Mouse (Mus musculus): ENCODE data around the gene Get4.

Gene Get4

DNA sequence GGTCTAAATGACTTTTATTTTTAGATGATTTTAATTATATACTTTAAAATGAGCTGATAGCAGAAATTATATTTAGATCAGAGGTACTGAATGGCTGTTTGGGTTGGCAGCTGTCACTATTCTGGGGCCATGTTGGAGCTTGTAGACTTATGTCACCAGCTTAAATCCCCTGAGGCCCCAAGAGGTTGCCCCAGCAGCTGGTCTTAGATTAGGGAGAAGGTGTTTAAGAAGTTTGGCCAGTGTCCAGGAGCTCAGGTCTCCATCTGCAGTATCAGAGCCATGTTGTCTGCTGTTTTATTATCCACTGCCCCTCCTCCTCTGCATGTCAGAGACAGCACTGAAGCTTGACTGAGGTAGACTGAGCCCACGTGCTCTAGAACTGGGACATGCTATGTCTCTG, 8.7 kb upstream of the Get4 start:
- DNase-seq, result no peak

- no peak for DNase-seq
Measured at GRCm38 (mm10) chr5:139247767-139248166, 4.4 kb upstream of the Get4 start.

DNA sequence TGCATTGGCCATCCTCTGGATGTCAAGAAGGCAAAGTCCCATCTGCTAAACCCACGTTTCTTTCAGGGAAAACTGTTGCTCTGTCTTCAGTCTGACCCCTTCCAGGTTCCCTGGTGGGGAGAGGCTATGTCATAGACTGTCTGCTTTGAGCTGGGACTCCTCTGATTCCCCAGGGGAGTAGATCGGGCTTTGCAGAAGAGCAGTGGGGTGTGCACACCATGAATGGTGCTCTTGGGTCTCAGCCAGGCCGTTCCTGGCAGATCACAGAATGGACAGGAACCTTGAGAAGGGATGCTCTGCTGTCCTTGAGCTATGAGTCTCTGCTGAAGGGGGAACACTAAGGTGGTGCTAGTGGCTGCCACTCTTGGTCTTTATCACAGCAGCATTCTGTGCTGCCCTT, 3.3 kb upstream of the Get4 start:
- DNase-seq, result no peak

GRCm38 (mm10) chr5:139251279-139251678, 845 bp upstream of the Get4 start:
- no peak for DNase-seq

DNA sequence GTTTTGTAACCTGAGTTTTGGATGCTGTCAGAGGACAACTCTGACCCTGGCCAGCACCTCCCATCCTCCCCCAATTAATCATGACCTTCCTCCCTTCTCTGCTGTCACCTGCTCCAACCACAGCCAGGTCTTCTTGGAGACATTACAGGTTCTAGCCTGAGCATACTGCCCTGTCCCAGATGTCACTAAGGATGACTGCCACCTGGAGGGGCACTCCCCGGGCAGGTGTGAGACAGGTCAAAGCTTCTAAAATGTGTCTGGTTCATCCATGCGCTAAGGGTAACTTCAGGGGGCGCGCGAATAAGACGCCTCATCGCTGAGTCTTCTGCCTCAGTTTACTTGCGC, 416 bp upstream of the Get4 start:
- no peak for DNase-seq

GRCm38 (mm10) chr5:139252910-139253245, 754 bp downstream of the Get4 start:
- no peak for DNase-seq

GRCm38 (mm10) chr5:139253301-139253741, 1.2 kb downstream of the Get4 start:
- peak in 1 of 2 experiments; percentile 19 for DNase-seq

DNA sequence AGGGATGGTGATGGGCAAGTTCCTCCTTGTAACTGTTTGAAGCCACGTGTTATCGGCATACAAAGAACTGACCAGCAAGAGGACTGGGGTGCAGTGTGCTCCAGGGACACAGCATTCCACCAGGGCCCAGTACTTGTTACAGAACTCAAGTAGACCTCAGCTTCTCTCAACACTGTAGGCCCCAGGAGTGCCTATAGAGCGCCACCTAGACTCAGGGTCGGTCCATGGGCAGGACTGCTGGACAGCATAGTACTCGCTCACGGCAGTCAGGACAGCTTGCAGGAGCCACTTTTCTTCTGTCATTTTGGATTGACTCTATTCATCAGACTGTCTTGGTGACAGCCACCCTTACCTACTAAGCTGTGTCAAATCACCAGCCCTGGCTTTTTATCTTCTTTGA, 2.8 kb downstream of the Get4 start:
- DNase-seq, result no peak

DNA sequence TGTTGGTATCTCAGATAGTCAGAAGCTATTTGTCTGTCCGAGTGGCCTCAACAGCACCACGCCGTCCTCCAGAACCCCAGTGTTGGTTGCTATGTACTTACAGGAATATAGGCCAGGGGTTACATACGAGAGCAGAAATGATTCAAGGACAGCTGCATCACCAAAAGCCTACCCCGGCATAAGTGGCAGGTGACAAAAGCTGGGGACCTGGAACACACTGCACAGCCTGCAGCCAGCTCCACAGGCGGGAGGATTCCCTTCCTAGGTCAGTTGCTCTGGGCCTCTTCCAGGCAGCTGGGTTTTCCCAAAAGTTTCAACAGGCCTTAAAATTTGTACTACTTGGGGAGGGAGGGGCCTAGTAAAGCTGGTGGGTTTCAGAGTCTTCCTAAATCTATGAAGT, 3.7 kb downstream of the Get4 start:
- no peak for DNase-seq

- no peak for DNase-seq
Measured at GRCm38 (mm10) chr5:139256211-139256765, 4.2 kb downstream of the Get4 start.

DNA sequence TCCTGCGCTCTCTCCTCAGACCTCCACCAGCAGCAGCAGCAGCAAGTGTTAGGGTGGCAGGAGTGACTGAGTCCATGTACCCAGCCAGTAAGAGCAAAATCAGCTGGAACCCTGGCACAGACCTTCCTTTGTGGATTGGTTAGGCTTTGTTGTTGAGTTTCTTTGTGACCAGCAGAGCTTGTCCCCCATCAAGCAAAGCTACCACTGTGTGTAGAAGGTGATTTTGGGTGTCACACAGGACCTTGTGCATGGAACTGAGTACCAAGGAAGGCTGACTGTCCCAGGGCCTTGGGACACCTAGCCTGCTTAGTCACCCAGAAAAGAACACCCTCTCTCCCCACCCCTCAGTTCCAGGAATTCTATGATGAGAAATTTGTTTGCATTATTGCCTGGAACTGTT, 5.1 kb downstream of the Get4 start:
- DNase-seq, result no peak

GRCm38 (mm10) chr5:139257818-139258217, 5.7 kb downstream of the Get4 start:
- DNase-seq, result no peak

GRCm38 (mm10) chr5:139258371-139259035, 6.4 kb downstream of the Get4 start:
- no peak for DNase-seq

DNA sequence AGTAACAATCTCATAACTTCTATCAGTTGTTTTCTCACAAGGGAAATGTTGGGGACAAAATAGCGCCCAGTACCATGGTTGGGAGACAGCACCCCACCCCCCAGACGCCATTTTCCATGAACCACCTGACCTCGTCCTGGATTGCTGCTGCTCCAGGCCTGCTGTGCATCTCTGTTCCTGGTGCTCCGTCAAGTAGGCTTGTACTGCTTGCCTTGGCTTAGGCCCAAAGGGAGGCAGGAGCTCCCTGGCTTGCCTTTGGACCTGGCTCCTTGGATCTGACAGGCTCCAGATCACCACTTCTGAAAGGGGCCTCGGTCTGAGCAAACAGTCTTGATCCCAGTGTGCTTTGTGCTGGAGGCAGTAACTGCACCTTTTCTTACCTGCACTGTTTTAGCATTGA, 7.7 kb downstream of the Get4 start:
- DNase-seq, result no peak

DNA sequence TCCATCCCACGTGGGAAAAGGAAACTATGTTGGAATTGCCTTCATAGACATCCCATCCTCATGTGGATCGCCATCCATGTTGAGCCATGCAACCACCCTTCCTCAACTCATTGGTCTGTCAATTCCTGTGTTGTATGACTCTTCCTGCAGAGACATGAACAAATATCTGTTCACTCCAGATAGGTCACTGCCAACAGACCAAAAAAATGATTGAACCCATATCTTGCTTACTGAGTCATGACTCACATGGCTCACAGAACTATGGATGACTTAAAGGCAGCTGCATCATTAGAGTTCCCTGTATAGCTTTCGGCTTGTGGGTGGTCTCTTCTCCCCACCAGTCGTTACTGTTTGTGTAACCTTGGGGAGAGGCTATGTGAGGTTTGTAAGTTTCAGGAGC, 9.3 kb downstream of the Get4 start:
- DNase-seq, result no peak

- no peak for DNase-seq
Measured at GRCm38 (mm10) chr5:139267661-139268060, 15.5 kb downstream of the Get4 start.

DNA sequence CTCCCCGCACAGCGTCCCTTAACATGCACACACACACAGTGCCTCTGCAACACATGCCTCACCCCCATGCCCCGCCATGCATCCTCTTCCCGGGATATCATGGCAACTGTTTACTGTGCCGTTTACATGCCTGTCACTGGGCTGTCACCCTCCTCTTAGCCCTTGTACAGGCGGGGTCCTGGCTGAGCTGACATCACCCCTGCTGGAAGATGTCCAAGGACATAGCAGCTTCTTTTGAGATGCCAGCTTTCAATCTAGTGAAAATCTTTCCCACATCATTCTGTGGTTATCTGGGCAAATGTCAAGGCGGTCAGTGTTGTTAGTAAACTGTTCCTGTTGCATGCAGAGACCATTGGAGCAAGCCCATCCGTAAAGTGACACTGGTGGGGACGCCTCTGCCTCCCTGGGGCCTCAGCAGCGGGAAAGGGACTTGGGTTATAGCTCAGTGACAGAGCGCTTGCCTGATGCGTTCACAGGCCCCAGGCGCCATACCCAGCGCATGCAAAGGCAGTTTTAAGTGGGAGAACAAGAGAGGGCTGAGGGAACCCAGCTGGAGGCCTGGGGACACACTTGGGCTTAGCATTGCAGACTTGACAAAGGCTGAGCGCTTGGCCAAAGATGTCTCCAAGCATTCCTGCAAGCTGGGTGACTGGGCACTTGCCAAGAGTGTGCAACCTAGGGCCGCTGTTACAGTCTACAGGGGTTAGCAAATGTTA, 18.8 kb downstream of the Get4 start:
- no peak for DNase-seq

GRCm38 (mm10) chr5:139271994-139272554, 19.9 kb downstream of the Get4 start:
- no peak for DNase-seq

DNA sequence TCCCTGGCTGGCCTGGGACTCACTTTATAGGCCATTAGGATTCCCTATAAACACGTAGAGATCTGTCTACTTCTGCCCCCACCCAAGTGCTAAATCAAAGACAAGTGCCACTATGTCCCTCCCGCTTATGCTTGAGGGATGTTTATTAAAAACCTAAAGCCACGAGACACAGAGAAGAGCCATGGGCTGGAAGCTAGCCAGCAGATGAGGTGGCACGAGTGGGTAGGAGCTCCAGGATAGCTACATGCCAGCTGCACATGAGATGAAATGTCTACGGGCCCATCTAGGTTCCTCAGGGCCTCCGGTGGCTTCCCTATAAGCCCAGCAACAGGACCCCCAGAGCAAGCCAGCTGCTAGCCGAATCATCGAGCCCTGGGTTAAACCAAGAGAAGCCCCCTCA, 25.2 kb downstream of the Get4 start:
- no peak for DNase-seq

DNA sequence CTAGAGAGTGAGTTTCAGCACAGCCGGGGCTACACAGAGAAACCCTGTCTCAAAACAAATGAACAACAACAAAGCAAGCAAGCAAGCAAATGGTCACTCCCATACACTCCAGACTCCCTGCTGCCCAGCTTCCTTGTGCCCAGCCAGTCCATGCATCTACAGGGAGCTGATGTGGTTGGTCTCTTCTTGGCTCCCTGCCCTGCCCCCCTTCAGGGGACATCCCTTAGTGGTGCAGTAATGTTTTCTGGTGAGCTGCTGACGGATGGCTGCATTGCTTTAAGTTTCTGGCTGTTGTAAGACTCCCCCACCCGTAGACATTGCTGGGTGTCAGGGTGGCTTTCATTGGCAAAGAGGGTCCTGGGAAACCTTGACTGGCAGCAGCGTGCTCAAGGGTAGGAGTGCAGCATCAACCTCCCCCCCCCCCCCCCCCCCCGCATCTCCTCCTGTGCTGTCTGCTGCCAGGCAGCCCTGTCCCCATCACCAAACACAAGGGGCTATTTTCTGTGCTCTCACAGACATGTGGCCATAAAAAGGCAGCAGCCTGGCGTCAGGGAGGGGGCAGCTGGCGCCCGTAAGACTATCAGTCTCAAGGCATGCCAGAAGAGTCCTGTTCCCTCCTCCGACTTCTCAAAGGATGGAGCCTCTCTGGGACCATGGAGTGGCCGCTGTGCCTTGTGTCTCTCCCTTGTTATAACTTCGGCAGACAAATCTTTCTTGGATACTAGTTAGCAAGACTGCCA, 29.4 kb downstream of the Get4 start:
- DNase-seq, result no peak

GRCm38 (mm10) chr5:139282191-139282590, 30.1 kb downstream of the Get4 start:
- peak; percentile 41 to 42 for DNase-seq

DNA sequence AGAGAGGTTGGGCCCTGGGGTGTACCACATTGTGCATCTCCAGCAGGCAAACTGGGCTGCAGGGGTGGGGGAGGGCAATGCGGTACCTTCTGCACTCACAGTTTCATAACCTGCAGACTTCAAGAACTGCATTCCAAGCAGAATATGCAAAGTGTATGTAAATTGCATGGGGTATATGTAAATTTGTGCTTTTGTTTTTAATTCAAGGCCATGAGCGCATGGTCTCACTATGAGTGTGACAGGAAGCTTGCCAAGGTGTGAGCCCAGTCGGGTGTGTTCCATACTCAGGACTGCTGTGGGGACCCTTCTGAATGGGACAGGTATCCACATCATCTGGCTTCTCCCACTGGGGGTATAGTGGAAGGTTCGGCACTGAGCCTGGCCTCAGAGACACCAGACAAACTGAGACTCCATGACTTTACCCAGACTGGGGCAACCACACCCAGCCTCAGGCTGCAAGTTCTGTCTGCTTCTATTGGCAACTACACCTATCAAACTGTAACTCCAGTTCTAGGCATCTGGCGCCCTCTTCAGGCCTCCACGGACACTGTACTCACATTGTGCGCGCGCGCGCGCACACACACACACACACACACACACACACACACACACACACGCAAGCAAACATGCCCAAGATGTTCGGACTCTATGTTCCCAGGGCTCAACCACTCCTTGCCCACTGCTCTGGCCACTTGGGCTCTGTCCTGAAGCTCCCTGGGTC, 31.5 kb downstream of the Get4 start:
- no peak for DNase-seq
